Mouse (Mus musculus): ENCODE measurements around the gene Rtn1.

Rtn1 gene

GRCm38 (mm10) chr12:72273721-72274414, 135.0 kb downstream of the Rtn1 start:
- DNase-seq: no peak

- DNase-seq: no peak
Measured at GRCm38 (mm10) chr12:72267614-72268013, 141.2 kb downstream of the Rtn1 start.

DNA sequence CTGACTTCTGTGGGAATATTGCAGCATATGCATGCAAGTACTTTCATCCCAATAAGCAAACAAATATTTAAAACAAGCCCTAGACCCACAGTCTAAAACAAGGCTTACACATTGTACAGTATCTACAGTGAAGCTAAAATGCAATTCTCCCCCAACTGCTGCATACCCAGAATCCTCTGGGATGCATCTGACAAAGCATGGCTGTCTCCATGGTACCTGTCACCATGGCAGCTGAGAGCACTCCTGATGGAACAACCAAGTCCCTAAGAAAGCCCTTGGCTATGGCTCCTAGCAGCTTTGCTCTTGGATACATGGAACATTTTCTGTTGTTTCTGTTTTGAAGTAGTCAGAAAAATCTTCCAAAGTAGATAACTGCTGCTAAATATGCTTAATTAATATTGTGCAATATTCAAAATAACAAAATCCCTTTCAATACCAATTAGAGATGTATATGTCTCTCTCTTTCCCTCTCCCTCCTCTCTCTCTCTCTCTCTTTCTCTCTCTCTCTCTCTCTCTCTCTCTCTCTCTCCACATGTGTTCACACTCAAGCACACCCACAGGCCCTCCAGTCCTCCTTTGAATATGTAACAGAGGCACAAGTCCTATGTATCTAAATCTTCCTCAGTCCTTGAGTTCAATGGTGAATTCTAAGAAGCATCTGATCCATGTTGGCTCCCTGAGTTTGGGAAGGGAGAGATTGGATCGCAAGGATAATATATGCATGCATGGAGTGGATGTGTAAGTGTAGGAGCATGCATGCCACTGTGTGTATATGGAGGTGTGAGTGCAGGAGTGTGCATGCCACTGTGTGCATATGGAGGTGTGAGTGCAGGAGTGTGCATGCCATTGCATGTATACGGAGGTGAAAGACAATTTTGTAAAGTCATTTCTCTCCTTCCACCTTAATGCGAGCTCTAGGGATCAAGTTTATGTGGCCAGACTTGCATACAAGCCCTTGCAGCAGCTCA, 143.3 kb downstream of the Rtn1 start:
- DNase-seq: no peak

- no peak for DNase-seq
Measured at GRCm38 (mm10) chr12:72263213-72264103, 145.4 kb downstream of the Rtn1 start.

DNA sequence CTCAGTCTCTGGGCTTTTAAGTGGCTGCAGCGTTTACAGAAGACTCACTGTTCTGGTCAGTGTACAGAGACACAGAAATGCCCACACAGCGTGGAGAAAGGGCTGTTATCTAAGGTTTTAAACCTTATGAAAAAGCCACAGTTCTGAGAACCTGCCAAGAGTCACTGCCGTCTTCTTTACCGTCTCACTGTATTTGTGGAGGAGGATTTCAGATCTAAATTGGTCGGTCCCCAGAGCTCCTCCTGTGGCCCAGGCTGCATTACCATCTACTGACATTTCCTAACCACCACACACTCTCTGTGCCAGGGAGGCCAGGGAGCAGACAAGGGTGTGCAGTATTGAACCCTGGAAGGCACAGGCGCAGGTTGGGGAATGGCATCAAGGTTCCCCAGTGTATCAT, 151.9 kb downstream of the Rtn1 start:
- no peak for DNase-seq

DNA sequence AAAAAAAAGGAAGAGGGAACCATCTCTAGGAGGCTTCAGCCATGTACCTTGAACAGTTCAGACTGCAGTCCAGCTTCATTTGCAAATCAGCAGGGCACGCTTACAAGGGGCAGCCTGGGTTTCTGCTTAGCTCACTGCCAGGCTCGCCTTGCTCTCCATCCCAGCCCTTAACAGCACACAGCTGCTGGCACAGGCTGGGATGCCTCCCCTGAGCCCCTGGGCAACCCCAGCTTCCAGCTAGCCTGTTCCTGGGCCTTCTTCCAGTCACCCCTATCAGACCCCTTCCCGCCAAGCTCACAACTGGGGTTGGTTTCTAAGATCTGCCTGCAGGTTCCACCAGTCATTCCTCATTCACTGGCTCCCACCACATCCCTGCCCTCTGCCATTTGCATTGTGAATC, 155.8 kb downstream of the Rtn1 start:
- DNase-seq: no peak

DNA sequence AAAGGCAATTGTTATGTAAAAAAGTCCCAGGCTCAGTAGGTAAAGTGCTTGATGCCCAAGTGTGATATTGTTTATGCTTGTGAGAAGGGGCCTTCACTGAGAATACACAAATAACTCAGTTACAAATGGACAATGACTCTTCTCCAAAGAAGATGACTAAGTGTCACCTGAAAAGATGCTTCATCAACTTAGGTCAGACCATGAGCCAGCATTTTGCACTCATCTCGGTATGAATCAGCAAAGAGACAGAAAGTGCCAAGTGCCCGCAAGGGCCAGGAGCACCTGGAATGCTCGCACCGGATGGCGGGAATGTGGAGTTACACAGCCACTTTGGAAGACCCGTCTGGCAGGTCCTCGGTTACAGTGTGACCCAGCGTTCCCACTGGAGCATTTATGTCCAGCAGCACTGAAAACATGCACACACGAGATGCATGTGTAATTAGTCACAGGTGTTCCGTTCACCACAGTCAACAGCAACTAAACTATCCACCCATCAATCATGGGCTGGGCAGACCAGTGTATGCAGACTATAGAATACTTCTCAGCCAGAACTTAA, 156.9 kb downstream of the Rtn1 start:
- DNase-seq: no peak

DNA sequence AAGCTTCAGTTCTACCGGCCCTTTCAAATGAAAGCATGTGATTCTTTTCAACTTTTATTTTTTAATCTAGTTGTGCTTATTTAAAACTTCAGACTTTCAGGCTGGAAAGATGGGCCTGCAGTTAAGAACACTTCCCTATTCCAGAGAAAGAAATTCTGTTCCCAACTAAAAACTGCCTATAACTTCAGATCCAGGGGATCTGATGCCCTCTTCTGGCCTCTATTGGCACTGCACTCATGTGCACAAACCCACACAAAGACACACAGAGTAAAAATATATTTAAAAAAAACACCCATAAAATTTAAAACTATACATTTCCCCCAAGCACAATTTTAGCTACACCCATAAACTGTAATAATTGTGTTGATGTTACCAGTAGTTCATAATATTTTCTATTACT, 163.9 kb downstream of the Rtn1 start:
- DNase-seq: no peak

- DNase-seq: no peak
Measured at GRCm38 (mm10) chr12:72242807-72243206, 166.0 kb downstream of the Rtn1 start.

- DNase-seq: no peak
Measured at GRCm38 (mm10) chr12:72240506-72240905, 168.3 kb downstream of the Rtn1 start.

GRCm38 (mm10) chr12:72239230-72239894, 169.5 kb downstream of the Rtn1 start:
- DNase-seq: no peak

GRCm38 (mm10) chr12:72237251-72237650, 171.6 kb downstream of the Rtn1 start:
- no peak for DNase-seq

GRCm38 (mm10) chr12:72236564-72237011, 172.3 kb downstream of the Rtn1 start:
- no peak for DNase-seq

GRCm38 (mm10) chr12:72235621-72236351, 173.1 kb downstream of the Rtn1 start:
- DNase-seq: no peak

- no peak for DNase-seq
Measured at GRCm38 (mm10) chr12:72234966-72235365, 173.9 kb downstream of the Rtn1 start.

- no peak for DNase-seq
Measured at GRCm38 (mm10) chr12:72234151-72234550, 174.7 kb downstream of the Rtn1 start.

DNA sequence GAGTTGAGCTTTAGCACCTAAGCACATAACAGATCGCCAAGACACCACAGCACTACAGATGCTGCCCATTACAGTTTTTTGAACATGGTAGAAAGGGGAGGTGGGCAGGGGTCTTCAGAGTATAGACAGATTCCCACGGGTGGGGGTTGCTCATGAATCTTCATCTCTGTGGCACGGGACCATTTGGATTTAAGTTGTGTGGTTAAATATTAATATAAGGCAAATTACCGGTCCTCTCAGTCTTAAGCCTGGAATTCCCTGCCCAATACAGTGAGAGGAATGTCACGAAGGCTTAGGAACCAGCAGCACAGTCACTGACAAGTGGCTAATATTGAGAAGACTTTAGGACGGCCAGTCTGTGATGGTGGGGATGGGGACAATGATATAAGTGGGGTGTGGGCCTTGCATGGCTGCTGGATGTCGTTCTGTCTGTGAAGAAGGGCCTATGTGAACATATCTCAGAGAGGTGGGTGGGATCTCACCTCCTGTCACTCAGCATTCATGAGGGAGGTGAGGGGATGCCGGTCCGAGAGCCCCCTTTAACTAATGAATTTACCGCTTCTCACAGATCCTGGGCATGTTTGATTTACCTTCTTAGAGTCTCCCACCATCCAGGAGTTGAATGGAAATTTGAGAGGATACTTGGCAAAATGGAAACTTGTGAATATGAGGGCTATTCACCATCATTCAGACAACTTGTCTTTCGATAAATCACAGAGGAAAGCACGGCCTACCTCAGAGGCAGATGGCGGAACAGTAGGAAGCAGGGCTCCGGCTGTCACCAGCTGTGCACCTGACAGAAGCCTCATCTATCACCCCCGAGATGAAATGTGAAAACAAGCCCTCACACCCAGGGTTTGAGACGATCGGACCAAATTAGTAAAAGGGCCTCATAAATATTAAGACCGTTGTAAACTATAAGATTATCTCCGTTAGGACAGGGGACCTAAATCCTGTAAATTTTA, 175.7 kb downstream of the Rtn1 start:
- no peak for DNase-seq

GRCm38 (mm10) chr12:72232176-72232575, 176.7 kb downstream of the Rtn1 start:
- no peak for DNase-seq

DNA sequence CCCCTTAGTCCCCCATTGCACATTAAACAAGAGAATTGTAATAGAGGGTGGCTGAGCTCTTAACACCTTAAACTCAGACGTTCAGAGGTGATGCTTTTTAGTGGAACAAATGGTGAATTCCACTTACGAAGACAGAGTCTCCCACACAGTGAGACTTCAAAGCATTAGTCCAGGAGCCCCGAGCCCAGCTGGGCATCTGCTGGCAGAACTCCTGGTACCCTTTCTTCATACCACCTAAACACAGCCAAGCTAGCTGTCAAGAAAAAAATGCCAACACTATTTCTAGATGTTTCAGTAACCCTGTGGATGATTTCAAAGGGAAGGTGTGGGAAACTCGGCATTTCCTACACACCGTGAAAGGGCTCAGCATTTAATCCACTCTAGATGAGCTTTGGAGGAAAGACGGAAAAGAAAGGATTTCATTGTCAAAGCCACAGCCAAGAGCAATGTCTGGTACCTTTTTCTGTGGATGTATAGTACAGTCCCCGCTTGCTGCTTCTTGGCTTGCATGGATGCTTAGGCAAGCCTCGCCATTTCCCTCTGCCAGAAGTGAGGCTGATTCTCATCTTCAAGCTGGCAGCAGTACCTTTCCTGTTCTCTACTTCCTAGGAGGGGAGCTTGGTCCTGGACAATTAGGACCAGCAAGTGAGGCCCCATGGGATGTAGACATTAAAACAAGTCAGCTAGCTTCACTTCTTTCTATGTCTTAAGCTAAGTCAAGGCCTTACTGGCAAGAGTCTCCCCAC, 179.2 kb downstream of the Rtn1 start:
- DNase-seq: no peak
